Mouse (Mus musculus) lung, postnatal 0 days (tissue): Measurements from ENCODE around the gene Car10. TPM values are rescaled to one million over a fixed set of nuclear protein-coding genes. Genes with fewer than 3 reads are reported as not detected.
A peak's percentile ranks its signal among the peaks of the same experiment; 100 is the strongest.

Experiments
- ATAC-seq: fragments of 200-750 bp; cut with Nextera tagmentation; 2 replicates; pipeline ENCODE4 v1.8.0; 2017; ENCODE audit warnings: moderate library complexity
- DNase-seq: peaks from one replicate; pipeline ENCODE4 v3.0.0-alpha.2; 2016; ENCODE audit warnings: low spot score
- H3K27ac ChIP-seq: fragments of 300-500 bp; sonication (generic); 2 replicates; pipeline ENCODE4 v1.5.1; 2014; ENCODE audit warnings: antibody characterized with exemption, mild to moderate bottlenecking, low read length, mixed read lengths
- H3K27me3 ChIP-seq: fragments of 300-500 bp; sonication (generic); replicated peaks from 2 replicates; pipeline ENCODE4 v1.6.1; 2014; ENCODE audit warnings: low read length, mixed read lengths; ENCODE audit not compliant: insufficient read depth
- H3K36me3 ChIP-seq: fragments of 300-500 bp; sonication (generic); 2 replicates; pipeline ENCODE4 v1.6.1; 2014; ENCODE audit warnings: low read length, mixed read lengths; ENCODE audit not compliant: insufficient read depth
- H3K4me1 ChIP-seq: fragments of 300-500 bp; sonication (generic); 2 replicates; pipeline ENCODE4 v1.6.1; 2014; ENCODE audit warnings: antibody characterized with exemption, low read depth, low read length, mixed read lengths; ENCODE audit not compliant: insufficient read depth
- H3K4me2 ChIP-seq: fragments of 300-500 bp; sonication (generic); replicated peaks from 2 replicates; pipeline ENCODE4 v1.6.1; 2014; ENCODE audit warnings: low read depth, mild to moderate bottlenecking, low read length, moderate library complexity, mixed read lengths
- H3K4me3 ChIP-seq: fragments of 300-500 bp; sonication (generic); 2 replicates; pipeline ENCODE4 v1.5.1; 2014; ENCODE audit warnings: low read depth, low read length
- H3K9ac ChIP-seq: fragments of 300-500 bp; sonication (generic); replicated peaks from 2 replicates; pipeline ENCODE4 v1.6.1; 2014; ENCODE audit warnings: low read depth, mild to moderate bottlenecking
- H3K9me3 ChIP-seq: fragments of 300-500 bp; sonication (generic); 2 replicates; pipeline ENCODE4 v1.6.1; 2016; ENCODE audit warnings: low read length, mixed read lengths
- CTCF ChIP-seq: IDR thresholded peaks from 2 replicates; pipeline ENCODE4 v1.5.1; 2016; ENCODE audit warnings: antibody characterized with exemption, mild to moderate bottlenecking
- EP300 ChIP-seq: IDR thresholded peaks from 2 replicates; pipeline ENCODE4 v1.6.1; 2016; ENCODE audit warnings: antibody characterized with exemption, mild to moderate bottlenecking, control low read depth
- WGBS: fragments of 180-500 bp; shearing (Covaris S2); extraction: QIAGEN DNeasy Blood & Tissue Kit; methylation state at CpG from one replicate; pipeline ENCODE4 v1.1.7; 2014; 5-methylcytosine and 5-hydroxymethylcytosine counted together
- polyA plus RNA-seq: library from polyadenylated mRNA; unstranded; fragments of >200 nt; fragmentation: Nextera tagmentation; extraction: Ambion mirVana; gene quantifications from 2 replicates; pipeline ENCODE4 v1.2.1, GENCODE M21; 2015

Car10 gene
- polyA plus RNA-seq, 1 experiment from 2014 or later, result not detected

DNA sequence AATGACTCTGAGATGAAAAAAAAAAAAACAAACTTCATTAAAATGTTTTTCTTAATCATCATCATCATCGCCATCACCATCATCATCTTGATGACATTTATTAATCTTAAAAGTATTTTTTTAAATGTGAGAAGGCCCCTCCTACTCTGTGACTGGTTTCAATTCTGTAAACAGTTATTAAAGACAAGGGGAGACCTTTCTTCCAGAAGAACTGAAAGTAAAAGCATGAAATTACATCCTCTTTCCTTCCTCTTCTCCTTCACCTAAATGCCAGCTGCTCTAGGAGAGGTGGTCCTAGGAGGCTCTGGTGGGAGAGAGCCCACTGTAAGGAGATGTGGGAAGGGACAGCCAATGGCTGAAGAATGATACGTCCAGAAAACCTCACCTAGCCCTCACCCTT lies 415.0 kb downstream of the Car10 start:
- Histone ChIP-seq H3K4me3 (no peak overlapping the region), H3K27me3 (no peaks in the 10 kb centered on the region)
- no peak for ATAC-seq

DNA sequence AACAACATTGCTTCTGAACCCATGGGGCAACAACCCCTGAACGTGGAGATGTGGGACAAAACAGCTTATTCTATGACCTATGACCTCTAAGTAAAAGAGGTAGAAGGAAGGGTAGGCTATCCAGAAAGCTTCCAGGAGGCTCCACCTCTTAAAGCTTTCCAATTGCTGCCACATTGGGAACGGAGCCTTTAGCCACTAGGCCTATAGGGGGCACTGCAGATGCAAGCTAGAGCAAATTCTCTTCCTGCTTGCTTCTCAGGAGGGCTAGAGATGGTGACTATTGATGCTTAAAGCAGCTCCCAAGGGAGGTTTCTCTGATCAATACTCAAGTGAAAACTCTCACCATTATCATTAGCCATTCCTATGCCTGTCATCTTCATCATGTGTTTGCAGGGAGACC lies 416.6 kb downstream of the Car10 start:
- Histone ChIP-seq H3K27me3 (no peaks in the 10 kb centered on the region), H3K27ac (no peak overlapping the region), H3K4me1 (no peaks in the 10 kb centered on the region), H3K9ac (no peak overlapping the region), H3K9me3 (no peaks in the 10 kb centered on the region), H3K4me2 (no peak overlapping the region), H3K36me3 (no peaks in the 10 kb centered on the region), H3K4me3 (no peak overlapping the region)
- ATAC-seq, result no peak
- no peak for DNase-seq
- 30% methylated on average over 2 of the region's 2 CpGs for WGBS
- peak; percentile 26 for TF ChIP-seq CTCF
- TF ChIP-seq EP300, result no peak

More for the DNA sequence above, 415.0 kb downstream of the Car10 start:
- H3K9ac ChIP-seq, result no peak overlapping the region
- no peak overlapping the region for H3K4me2 ChIP-seq
- no peaks in the 10 kb centered on the region for H3K4me1 ChIP-seq
- H3K9me3 ChIP-seq, result no peaks in the 10 kb centered on the region
- no peaks in the 10 kb centered on the region for H3K36me3 ChIP-seq
- no peak for DNase-seq
- no peak for TF ChIP-seq EP300
- TF ChIP-seq CTCF, result no peak
- no peak overlapping the region for H3K27ac ChIP-seq
- 75% methylated on average over 2 of the region's 2 CpGs for WGBS

DNA sequence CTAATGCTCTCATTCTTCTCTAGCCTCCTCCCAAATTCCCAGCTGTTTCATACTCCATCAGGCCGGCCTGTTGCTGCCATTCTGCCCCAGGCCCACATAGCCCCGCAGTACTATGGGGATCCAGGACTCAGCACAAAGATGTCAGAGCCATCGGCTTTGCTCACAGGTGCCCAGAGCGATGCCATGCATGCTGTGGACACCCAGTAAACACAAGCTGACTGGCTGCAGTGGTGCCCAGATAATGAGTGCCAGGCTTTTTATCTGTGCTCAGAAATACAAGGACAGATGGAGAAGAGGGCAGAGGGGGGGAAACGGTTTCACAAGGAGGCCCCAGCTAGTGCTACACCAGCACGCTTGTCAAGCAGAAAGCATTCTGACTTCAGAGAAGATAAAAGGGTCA lies 417.7 kb downstream of the Car10 start:
- H3K9ac ChIP-seq, result no peak overlapping the region
- no peaks in the 10 kb centered on the region for H3K4me1 ChIP-seq
- no peak for DNase-seq
- H3K4me2 ChIP-seq, result no peak overlapping the region
- H3K9me3 ChIP-seq, result no peaks in the 10 kb centered on the region
- no peak for ATAC-seq
- no peaks in the 10 kb centered on the region for H3K36me3 ChIP-seq
- TF ChIP-seq EP300 (no peak), CTCF (no peak)
- no peaks in the 10 kb centered on the region for H3K27me3 ChIP-seq
- H3K27ac ChIP-seq, result no peak overlapping the region
- no peak overlapping the region for H3K4me3 ChIP-seq
- 73% methylated on average over 6 of the region's 6 CpGs for WGBS

DNA sequence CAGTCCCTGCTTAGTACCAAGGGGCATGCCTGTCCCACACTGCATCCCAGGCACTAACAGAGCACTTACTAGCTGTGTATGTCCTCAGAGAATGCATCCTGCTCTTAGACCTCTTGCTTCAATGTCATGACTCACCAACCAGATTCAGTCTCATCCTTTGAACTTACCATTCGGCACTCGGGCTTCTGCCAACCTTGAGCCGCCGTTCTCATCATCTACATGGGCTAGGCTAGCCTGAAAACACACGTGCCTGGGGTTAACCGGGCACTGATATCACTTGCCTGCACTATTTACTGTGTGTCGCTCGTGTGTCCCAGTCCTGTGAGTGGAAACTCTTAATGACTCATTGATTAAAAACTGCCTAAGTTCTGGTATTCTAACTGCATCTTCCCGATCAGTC lies 418.4 kb downstream of the Car10 start:
- H3K4me2 ChIP-seq, result no peak overlapping the region

DNA sequence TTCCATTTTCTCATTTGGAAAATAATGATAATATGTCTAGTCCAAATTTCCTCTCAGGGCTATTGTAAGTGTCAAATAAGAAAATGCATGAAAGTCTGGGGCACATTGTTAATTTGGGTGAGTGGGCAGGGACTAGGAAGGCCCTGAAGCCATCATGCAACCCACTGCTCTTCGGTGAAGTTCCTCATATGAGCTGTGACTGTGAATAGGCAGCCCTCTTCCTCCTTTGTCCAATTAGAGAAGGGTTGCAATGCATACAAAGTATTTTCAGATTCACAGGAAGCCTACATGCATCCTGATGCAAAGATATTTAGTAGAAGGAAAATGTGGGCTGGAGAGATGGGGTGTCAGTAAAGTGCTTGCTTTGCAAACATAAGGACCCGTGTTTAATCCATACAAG lies 419.1 kb downstream of the Car10 start:
- no peak for DNase-seq
- Histone ChIP-seq H3K4me3 (no peak overlapping the region), H3K27me3 (no peaks in the 10 kb centered on the region)

More for the DNA sequence above, 418.4 kb downstream of the Car10 start:
- Histone ChIP-seq H3K4me1 (no peaks in the 10 kb centered on the region), H3K9ac (no peak overlapping the region), H3K4me3 (no peak overlapping the region), H3K36me3 (no peaks in the 10 kb centered on the region), H3K27me3 (no peaks in the 10 kb centered on the region), H3K9me3 (no peaks in the 10 kb centered on the region), H3K27ac (no peak overlapping the region)
- no peak for DNase-seq
- 83% methylated on average over 9 of the region's 9 CpGs for WGBS
- TF ChIP-seq CTCF (no peak), EP300 (no peak)
- no peak for ATAC-seq

DNA sequence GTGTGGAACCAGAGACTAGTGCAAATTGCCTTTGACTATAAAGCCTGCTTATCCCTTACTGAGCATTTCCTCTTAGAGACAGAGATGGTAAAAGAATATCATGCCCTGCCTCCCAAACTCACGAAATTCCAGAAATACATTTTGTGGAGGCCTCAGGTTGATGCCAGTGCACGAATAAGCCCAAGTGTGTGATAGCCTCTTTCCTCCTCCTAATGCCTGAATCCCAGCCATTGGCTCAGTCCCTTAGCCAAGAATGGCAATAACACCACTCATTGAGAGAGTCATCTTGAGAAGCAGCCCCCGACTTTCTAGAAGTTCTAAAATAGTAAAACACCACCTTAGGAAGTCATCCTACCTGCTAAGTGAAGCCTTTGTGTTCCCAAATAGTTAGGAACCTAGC lies 424.7 kb downstream of the Car10 start:
- no peaks in the 10 kb centered on the region for H3K4me1 ChIP-seq
- no peak overlapping the region for H3K4me3 ChIP-seq
- DNase-seq (no peak), ATAC-seq (no peak)
- H3K9ac ChIP-seq, result no peak overlapping the region
- H3K9me3 ChIP-seq, result no peaks in the 10 kb centered on the region
- H3K27me3 ChIP-seq, result no peaks in the 10 kb centered on the region
- H3K4me2 ChIP-seq, result no peak overlapping the region
- no peak overlapping the region for H3K27ac ChIP-seq
- H3K36me3 ChIP-seq, result no peaks in the 10 kb centered on the region
- 66% methylated on average over 3 of the region's 3 CpGs for WGBS
- TF ChIP-seq EP300 (no peak), CTCF (no peak)

More for the DNA sequence above, 419.1 kb downstream of the Car10 start:
- Histone ChIP-seq H3K9me3 (no peaks in the 10 kb centered on the region), H3K9ac (no peak overlapping the region), H3K36me3 (no peaks in the 10 kb centered on the region), H3K27ac (no peak overlapping the region), H3K4me1 (no peaks in the 10 kb centered on the region), H3K4me2 (no peak overlapping the region)
- no peak for ATAC-seq
- WGBS, result 71% methylated on average over 2 of the region's 2 CpGs
- TF ChIP-seq EP300, result no peak

DNA sequence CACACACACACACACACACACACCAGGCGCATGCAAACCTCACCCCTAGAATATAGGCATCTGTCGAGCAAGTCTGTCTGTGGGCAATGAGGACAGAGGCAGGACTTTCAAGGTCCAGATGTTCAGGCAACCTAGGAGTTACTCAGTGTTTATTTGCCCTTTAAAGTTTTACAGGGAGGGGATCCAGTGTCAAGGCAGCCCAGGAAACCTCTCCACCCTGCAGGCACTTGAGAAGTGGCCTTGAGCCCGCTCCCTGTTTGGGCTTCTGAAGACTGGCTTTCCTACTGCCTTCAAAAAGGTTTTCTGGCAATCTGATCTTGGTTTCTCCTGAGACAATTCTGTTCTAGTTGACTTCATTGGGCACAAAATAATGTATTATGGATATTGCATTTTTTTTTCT lies 428.1 kb downstream of the Car10 start:
- DNase-seq, result no peak
- ATAC-seq, result no peak
- H3K9me3 ChIP-seq, result no peaks in the 10 kb centered on the region
- TF ChIP-seq EP300 (no peak), CTCF (no peak)
- no peak overlapping the region for H3K4me2 ChIP-seq
- H3K27ac ChIP-seq, result no peak overlapping the region
- WGBS, result 66% methylated on average over 3 of the region's 3 CpGs
- H3K9ac ChIP-seq, result no peak overlapping the region
- no peaks in the 10 kb centered on the region for H3K36me3 ChIP-seq
- H3K4me1 ChIP-seq, result no peaks in the 10 kb centered on the region
- no peak overlapping the region for H3K4me3 ChIP-seq
- no peaks in the 10 kb centered on the region for H3K27me3 ChIP-seq
